Mouse (Mus musculus) embryonic facial prominence, embryonic 13.5 days (tissue): Measurements from ENCODE around the gene Rhbdf1. TPM values are rescaled to one million over a fixed set of nuclear protein-coding genes. Genes with fewer than 3 reads are reported as not detected.

Source experiments
- ATAC-seq: fragments of 200-750 bp; cut with Nextera tagmentation; 2 replicates; pipeline ENCODE4 v1.8.0; 2017; ENCODE audit warnings: low read depth; ENCODE audit not compliant: insufficient number of reproducible peaks, insufficient read depth, low FRiP score, low TSS enrichment
- H3K27ac ChIP-seq: fragments of 300-500 bp; sonication (generic); 2 replicates; pipeline ENCODE4 v1.5.1; 2015; ENCODE audit warnings: moderate library complexity, mild to moderate bottlenecking, inconsistent platforms
- H3K27me3 ChIP-seq: fragments of 300-500 bp; sonication (generic); 2 replicates; pipeline ENCODE4 v1.6.1; 2015; ENCODE audit warnings: mild to moderate bottlenecking, inconsistent platforms
- H3K36me3 ChIP-seq: fragments of 300-500 bp; sonication (generic); 2 replicates; pipeline ENCODE4 v1.6.1; 2015; ENCODE audit warnings: mild to moderate bottlenecking, inconsistent platforms
- H3K4me1 ChIP-seq: fragments of 300-500 bp; sonication (generic); 2 replicates; pipeline ENCODE4 v1.6.1; 2015; ENCODE audit warnings: inconsistent platforms
- H3K4me2 ChIP-seq: fragments of 300-500 bp; sonication (generic); 2 replicates; pipeline ENCODE4 v1.6.1; 2015; ENCODE audit warnings: moderate library complexity, mild to moderate bottlenecking, inconsistent platforms
- H3K4me3 ChIP-seq: fragments of 300-500 bp; sonication (generic); 2 replicates; pipeline ENCODE4 v1.5.1; 2015; ENCODE audit warnings: mild to moderate bottlenecking, inconsistent platforms
- H3K9ac ChIP-seq: fragments of 300-500 bp; sonication (generic); 2 replicates; pipeline ENCODE4 v1.6.1; 2015; ENCODE audit warnings: mild to moderate bottlenecking, inconsistent platforms
- H3K9me3 ChIP-seq: fragments of 300-500 bp; sonication (generic); 2 replicates; pipeline ENCODE4 v1.6.1; 2016; ENCODE audit warnings: inconsistent platforms
- WGBS: fragments of 180-500 bp; shearing (Covaris S2); methylation state at CpG from one replicate; pipeline ENCODE4 v1.1.7; 2015; ENCODE audit warnings: mixed read lengths; 5-methylcytosine and 5-hydroxymethylcytosine counted together
- polyA plus RNA-seq: library from polyadenylated mRNA; unstranded; fragments of >200 nt; fragmentation: Nextera tagmentation; extraction: Ambion mirVana; gene quantifications from 2 replicates; pipeline ENCODE4 v1.2.1, GENCODE M21; 2015

The Rhbdf1 gene
- polyA plus RNA-seq, 1 experiment from 2014 or later, result 55.5 TPM

GRCm38 (mm10) chr11:32237411-32237795, 15.3 kb upstream of the Rhbdf1 start:
- no peak overlapping the region for H3K9ac ChIP-seq
- no peak overlapping the region for H3K4me3 ChIP-seq
- H3K27ac ChIP-seq, result no peak overlapping the region
- H3K4me1 ChIP-seq, result peaks cover 28% of the 10 kb centered on the region
- H3K9me3 ChIP-seq, result no peaks in the 10 kb centered on the region
- ATAC-seq, result no peak
- peaks cover 72% of the 10 kb centered on the region for H3K36me3 ChIP-seq
- H3K4me2 ChIP-seq, result no peak overlapping the region
- WGBS, result 97% methylated on average over 3 of the region's 3 CpGs
- H3K27me3 ChIP-seq, result no peaks in the 10 kb centered on the region

GRCm38 (mm10) chr11:32236712-32237410, 14.8 kb upstream of the Rhbdf1 start:
- Histone ChIP-seq H3K4me2 (no peak overlapping the region), H3K4me3 (no peak overlapping the region), H3K36me3 (peaks cover 73% of the 10 kb centered on the region), H3K4me1 (peaks cover 28% of the 10 kb centered on the region), H3K9ac (no peak overlapping the region), H3K27ac (no peak overlapping the region), H3K27me3 (no peaks in the 10 kb centered on the region), H3K9me3 (no peaks in the 10 kb centered on the region)
- 57% methylated on average over 9 of the region's 9 CpGs for WGBS
- no peak for ATAC-seq

GRCm38 (mm10) chr11:32236132-32236531, 14.0 kb upstream of the Rhbdf1 start:
- ATAC-seq, result no peak
- no peaks in the 10 kb centered on the region for H3K9me3 ChIP-seq
- no peak overlapping the region for H3K4me3 ChIP-seq
- H3K27me3 ChIP-seq, result no peaks in the 10 kb centered on the region
- H3K27ac ChIP-seq, result 0 out of 2 replicates have a peak overlapping the region, but pooled peaks have one; percentile 28
- peaks cover 73% of the 10 kb centered on the region for H3K36me3 ChIP-seq
- H3K4me1 ChIP-seq, result peaks cover 28% of the 10 kb centered on the region
- WGBS, result 57% methylated on average over 2 of the region's 2 CpGs
- H3K4me2 ChIP-seq, result no peak overlapping the region
- 0 out of 2 replicates have a peak overlapping the region, but pooled peaks have one; percentile 6 for H3K9ac ChIP-seq

GRCm38 (mm10) chr11:32235646-32236045, 13.5 kb upstream of the Rhbdf1 start:
- peaks cover 73% of the 10 kb centered on the region for H3K36me3 ChIP-seq
- ATAC-seq, result no peak
- WGBS, result 16% methylated on average over 3 of the region's 3 CpGs
- H3K27me3 ChIP-seq, result no peaks in the 10 kb centered on the region
- H3K9me3 ChIP-seq, result no peaks in the 10 kb centered on the region
- no peak overlapping the region for H3K9ac ChIP-seq
- no peak overlapping the region for H3K4me3 ChIP-seq
- no peak overlapping the region for H3K4me2 ChIP-seq
- peaks cover 28% of the 10 kb centered on the region for H3K4me1 ChIP-seq
- H3K27ac ChIP-seq, result no peak overlapping the region

GRCm38 (mm10) chr11:32234816-32235485, 12.9 kb upstream of the Rhbdf1 start:
- no peak overlapping the region for H3K9ac ChIP-seq
- peak overlapping the region; percentile 28; the same call in 1 of the 2 replicates for H3K27ac ChIP-seq
- peaks cover 28% of the 10 kb centered on the region for H3K4me1 ChIP-seq
- no peak overlapping the region for H3K4me2 ChIP-seq
- H3K36me3 ChIP-seq, result peaks cover 73% of the 10 kb centered on the region
- whole genome bisulfite sequencing, result 86% methylated on average over 6 of the region's 6 CpGs
- no peaks in the 10 kb centered on the region for H3K27me3 ChIP-seq
- ATAC-seq, result no peak
- H3K4me3 ChIP-seq, result no peak overlapping the region
- no peaks in the 10 kb centered on the region for H3K9me3 ChIP-seq

- ATAC-seq, result no peak
- H3K27ac ChIP-seq, result no peak overlapping the region
- no peak overlapping the region for H3K4me3 ChIP-seq
- no peaks in the 10 kb centered on the region for H3K27me3 ChIP-seq
- H3K36me3 ChIP-seq, result peaks cover 76% of the 10 kb centered on the region
- WGBS, result 94% methylated on average over 3 of the region's 3 CpGs
- H3K4me2 ChIP-seq, result no peak overlapping the region
- H3K9ac ChIP-seq, result no peak overlapping the region
- H3K9me3 ChIP-seq, result no peaks in the 10 kb centered on the region
- peaks cover 28% of the 10 kb centered on the region for H3K4me1 ChIP-seq
Measured at GRCm38 (mm10) chr11:32233895-32234294, 11.8 kb upstream of the Rhbdf1 start.

GRCm38 (mm10) chr11:32232848-32233247, 10.7 kb upstream of the Rhbdf1 start:
- peaks cover 83% of the 10 kb centered on the region for H3K36me3 ChIP-seq
- no peak overlapping the region for H3K4me2 ChIP-seq
- H3K4me3 ChIP-seq, result no peak overlapping the region
- WGBS, result 57% methylated on average over 10 of the region's 10 CpGs
- no peaks in the 10 kb centered on the region for H3K27me3 ChIP-seq
- H3K4me1 ChIP-seq, result peaks cover 28% of the 10 kb centered on the region
- no peak for ATAC-seq
- H3K9ac ChIP-seq, result no peak overlapping the region
- no peak overlapping the region for H3K27ac ChIP-seq
- no peaks in the 10 kb centered on the region for H3K9me3 ChIP-seq

- no peak overlapping the region for H3K4me2 ChIP-seq
- no peak for ATAC-seq
- no peak overlapping the region for H3K9ac ChIP-seq
- H3K9me3 ChIP-seq, result no peaks in the 10 kb centered on the region
- no peak overlapping the region for H3K4me3 ChIP-seq
- 86% methylated on average over 2 of the region's 2 CpGs for WGBS
- peaks cover 29% of the 10 kb centered on the region for H3K4me1 ChIP-seq
- H3K27me3 ChIP-seq, result no peaks in the 10 kb centered on the region
- no peak overlapping the region for H3K27ac ChIP-seq
- peaks cover 73% of the 10 kb centered on the region for H3K36me3 ChIP-seq
Measured at GRCm38 (mm10) chr11:32231125-32231524, 9.0 kb upstream of the Rhbdf1 start.

- 81% methylated on average over 4 of the region's 4 CpGs for WGBS
- peaks cover 71% of the 10 kb centered on the region for H3K36me3 ChIP-seq
- no peak overlapping the region for H3K9ac ChIP-seq
- no peaks in the 10 kb centered on the region for H3K27me3 ChIP-seq
- H3K4me2 ChIP-seq, result no peak overlapping the region
- no peaks in the 10 kb centered on the region for H3K9me3 ChIP-seq
- no peak overlapping the region for H3K27ac ChIP-seq
- peaks cover 29% of the 10 kb centered on the region for H3K4me1 ChIP-seq
- ATAC-seq, result no peak
- H3K4me3 ChIP-seq, result no peak overlapping the region
Measured at GRCm38 (mm10) chr11:32230220-32230619, 8.1 kb upstream of the Rhbdf1 start.

- peaks cover 4% of the 10 kb centered on the region for H3K27me3 ChIP-seq
- no peak overlapping the region for H3K4me3 ChIP-seq
- peaks cover 56% of the 10 kb centered on the region for H3K36me3 ChIP-seq
- ATAC-seq, result no peak
- 90% methylated on average over 3 of the region's 3 CpGs for WGBS
- H3K27ac ChIP-seq, result no peak overlapping the region
- peaks cover 37% of the 10 kb centered on the region for H3K4me1 ChIP-seq
- no peak overlapping the region for H3K9ac ChIP-seq
- H3K9me3 ChIP-seq, result no peaks in the 10 kb centered on the region
- H3K4me2 ChIP-seq, result no peak overlapping the region
Measured at GRCm38 (mm10) chr11:32228292-32228845, 6.3 kb upstream of the Rhbdf1 start.

- Histone ChIP-seq H3K27ac (no peak overlapping the region), H3K9me3 (no peaks in the 10 kb centered on the region), H3K4me3 (no peak overlapping the region), H3K4me2 (peak overlapping the region; percentile 81; the same call in 1 of the 2 replicates), H3K9ac (peak overlapping the region; percentile 82), H3K36me3 (peaks cover 48% of the 10 kb centered on the region), H3K4me1 (peaks cover 45% of the 10 kb centered on the region), H3K27me3 (peaks cover 11% of the 10 kb centered on the region)
- no peak for ATAC-seq
- 89% methylated on average over 9 of the region's 9 CpGs for WGBS
Measured at GRCm38 (mm10) chr11:32227555-32227954, 5.5 kb upstream of the Rhbdf1 start.

GRCm38 (mm10) chr11:32227041-32227440, 4.9 kb upstream of the Rhbdf1 start:
- 47% methylated on average over 1 of the region's 1 CpGs for WGBS
- no peak for ATAC-seq
- peaks cover 49% of the 10 kb centered on the region for H3K4me1 ChIP-seq

More at GRCm38 (mm10) chr11:32227041-32227440, 4.9 kb upstream of the Rhbdf1 start:
- no peak overlapping the region for H3K27ac ChIP-seq
- H3K27me3 ChIP-seq, result peaks cover 11% of the 10 kb centered on the region
- no peaks in the 10 kb centered on the region for H3K9me3 ChIP-seq
- peaks cover 43% of the 10 kb centered on the region for H3K36me3 ChIP-seq
- H3K9ac ChIP-seq, result peak overlapping the region; percentile 82
- peak overlapping the region; percentile 61 for H3K4me3 ChIP-seq
- peak overlapping the region; percentile 81 for H3K4me2 ChIP-seq
